Mouse (Mus musculus) lung, embryonic 16.5 days (tissue): ENCODE data around the gene Wnt6. TPM values are rescaled to one million over a fixed set of nuclear protein-coding genes. Genes with fewer than 3 reads are reported as not detected.

Experiments used
- ATAC-seq: fragments of 200-750 bp; cut with Nextera tagmentation; 2 replicates; pipeline ENCODE4 v1.8.0; 2017; ENCODE audit warnings: low read depth, mild to moderate bottlenecking, moderate library complexity
- H3K27ac ChIP-seq: fragments of 300-500 bp; sonication (generic); 2 replicates; pipeline ENCODE4 v1.5.1; 2014; ENCODE audit warnings: mild to moderate bottlenecking, control low read depth, low read length
- H3K27me3 ChIP-seq: fragments of 300-500 bp; sonication (generic); 2 replicates; pipeline ENCODE4 v1.6.1; 2014; ENCODE audit warnings: low read depth, low read length, mixed read lengths; ENCODE audit not compliant: control insufficient read depth, insufficient read depth
- H3K36me3 ChIP-seq: fragments of 300-500 bp; sonication (generic); 2 replicates; pipeline ENCODE4 v1.6.1; 2014; ENCODE audit warnings: low read length; ENCODE audit not compliant: control insufficient read depth, insufficient read depth
- H3K4me1 ChIP-seq: fragments of 300-500 bp; sonication (generic); replicated peaks from 2 replicates; pipeline ENCODE4 v1.6.1; 2014; ENCODE audit warnings: low read length, mixed read lengths; ENCODE audit not compliant: control insufficient read depth, insufficient read depth
- H3K4me2 ChIP-seq: fragments of 300-500 bp; sonication (generic); 2 replicates; pipeline ENCODE4 v1.6.1; 2014; ENCODE audit warnings: low read depth, low read length, control low read depth
- H3K4me3 ChIP-seq: fragments of 300-500 bp; sonication (generic); 2 replicates; pipeline ENCODE4 v1.5.1; 2014; ENCODE audit warnings: mild to moderate bottlenecking, low read length, control low read depth
- H3K9ac ChIP-seq: fragments of 300-500 bp; sonication (generic); 2 replicates; pipeline ENCODE4 v1.6.1; 2014; ENCODE audit warnings: low read length, control low read depth
- H3K9me3 ChIP-seq: fragments of 300-500 bp; sonication (generic); 2 replicates; pipeline ENCODE4 v1.6.1; 2016; ENCODE audit warnings: low read length; ENCODE audit not compliant: control insufficient read depth
- WGBS: fragments of 180-500 bp; shearing (Covaris S2); extraction: QIAGEN DNeasy Blood & Tissue Kit; methylation state at CpG from one replicate; pipeline ENCODE4 v1.1.7; 2014; 5-methylcytosine and 5-hydroxymethylcytosine counted together
- polyA plus RNA-seq: library from polyadenylated mRNA; unstranded; fragments of >200 nt; fragmentation: Nextera tagmentation; extraction: Ambion mirVana; gene quantifications from 2 replicates; pipeline ENCODE4 v1.2.1, GENCODE M21; 2015

Wnt6 gene
- polyA plus RNA-seq, 1 experiment from 2014 or later: 0.68 TPM

DNA sequence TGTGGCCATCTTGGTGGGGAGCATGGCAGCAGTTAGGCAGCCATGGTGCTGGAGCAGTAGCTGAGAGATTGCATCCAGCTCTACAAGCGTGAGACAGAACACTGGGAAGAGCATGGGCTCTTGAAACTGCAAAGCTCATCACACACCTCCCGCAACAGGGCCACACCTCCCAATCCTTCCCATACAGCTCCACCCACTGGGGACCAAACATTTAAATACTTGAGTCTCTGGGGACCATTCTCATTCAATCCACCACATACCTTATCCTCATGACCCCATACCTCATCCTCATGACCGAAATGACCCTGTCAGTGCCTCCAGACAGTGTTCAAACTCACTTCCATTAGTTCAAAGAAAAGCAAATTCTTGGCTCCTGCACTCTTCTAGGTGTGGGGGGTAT is 61.6 kb downstream of the Wnt6 start:
- ATAC-seq: no peak
- Histone ChIP-seq H3K9me3 (no peaks in the 10 kb centered on the region), H3K4me1 (no peaks in the 10 kb centered on the region), H3K36me3 (no peaks in the 10 kb centered on the region), H3K4me2 (no peak overlapping the region), H3K9ac (no peak overlapping the region), H3K27me3 (no peaks in the 10 kb centered on the region), H3K27ac (no peak overlapping the region), H3K4me3 (no peak overlapping the region)
- WGBS: 77% methylated on average over 3 of the region's 3 CpGs

Other genes with a start within 250 kb of the Wnt6 start
- gene Plcd4, start 229.0 kb upstream of the Wnt6 start, polyA plus RNA-seq: 0.40 and 0.78 TPM in 2 replicates
- gene Usp37, start 227.6 kb upstream of the Wnt6 start, polyA plus RNA-seq: 29.9 and 31.0 TPM in 2 replicates
- gene Zfp142, start 183.6 kb upstream of the Wnt6 start, polyA plus RNA-seq: 5.9 and 6.7 TPM in 2 replicates
- 18.2 and 18.5 TPM in 2 replicates for gene Bcs1l, start 183.6 kb upstream of the Wnt6 start, polyA plus RNA-seq
- 31.2 and 36.8 TPM in 2 replicates for gene Rnf25, start 170.5 kb upstream of the Wnt6 start, polyA plus RNA-seq
- gene Stk36, start 170.4 kb upstream of the Wnt6 start, polyA plus RNA-seq: 9.6 and 10.1 TPM in 2 replicates
- 15.8 and 16.5 TPM in 2 replicates for gene Ttll4, start 110.1 kb upstream of the Wnt6 start, polyA plus RNA-seq
- 2.6 and 4.4 TPM in 2 replicates for gene Cyp27a1, start 58.3 kb upstream of the Wnt6 start, polyA plus RNA-seq
- 0.67 and 1.7 TPM in 2 replicates for gene Prkag3, start 22.7 kb upstream of the Wnt6 start, polyA plus RNA-seq
- 0.10 and 0.11 TPM in 2 replicates for gene Wnt10a, start 19.6 kb downstream of the Wnt6 start, polyA plus RNA-seq
- gene Cdk5r2, start 83.0 kb downstream of the Wnt6 start, polyA plus RNA-seq: not detected in 2 replicates
- not detected in 2 replicates for gene Fev, start 113.5 kb downstream of the Wnt6 start, polyA plus RNA-seq
- not detected in 2 replicates for gene Cryba2, start 121.3 kb downstream of the Wnt6 start, polyA plus RNA-seq
- 2.7 and 2.9 TPM in 2 replicates for gene Cfap65, start 163.7 kb downstream of the Wnt6 start, polyA plus RNA-seq
- 0.18 and 0.21 TPM in 2 replicates for gene Ihh, start 179.8 kb downstream of the Wnt6 start, polyA plus RNA-seq